Mouse (Mus musculus) heart, postnatal 0 days (tissue): ENCODE measurements around the gene Armc12. TPM values are rescaled to one million over a fixed set of nuclear protein-coding genes. Genes with fewer than 3 reads are reported as not detected.
A peak's percentile ranks its signal among the peaks of the same experiment; 100 is the strongest.

Source experiments
- ATAC-seq: fragments of 200-750 bp; cut with Nextera tagmentation; 2 replicates; pipeline ENCODE4 v1.8.0; 2017; ENCODE audit warnings: low read depth, moderate number of reproducible peaks, moderate library complexity; ENCODE audit not compliant: insufficient read depth
- DNase-seq: peaks from one replicate; pipeline ENCODE4 v3.0.0-alpha.2; 2016; ENCODE audit warnings: low spot score
- H3K27ac ChIP-seq: fragments of 300-500 bp; sonication (generic); 2 replicates; pipeline ENCODE4 v1.5.1; 2014; ENCODE audit warnings: low read depth, mild to moderate bottlenecking
- H3K27me3 ChIP-seq: fragments of 300-500 bp; sonication (generic); 2 replicates; pipeline ENCODE4 v1.6.1; 2014; ENCODE audit warnings: low read length, mixed read lengths; ENCODE audit not compliant: control insufficient read depth, insufficient read depth
- H3K36me3 ChIP-seq: fragments of 300-500 bp; sonication (generic); replicated peaks from 2 replicates; pipeline ENCODE4 v1.6.1; 2014; ENCODE audit warnings: low read length, mixed read lengths; ENCODE audit not compliant: control insufficient read depth, insufficient read depth
- H3K4me1 ChIP-seq: fragments of 300-500 bp; sonication (generic); 2 replicates; pipeline ENCODE4 v1.6.1; 2014; ENCODE audit warnings: antibody characterized with exemption; ENCODE audit not compliant: control insufficient read depth, insufficient read depth
- H3K4me2 ChIP-seq: fragments of 300-500 bp; sonication (generic); 2 replicates; pipeline ENCODE4 v1.6.1; 2014; ENCODE audit warnings: low read depth, mild to moderate bottlenecking, low read length, moderate library complexity
- H3K4me3 ChIP-seq: fragments of 300-500 bp; sonication (generic); 2 replicates; pipeline ENCODE4 v1.5.1; 2014; ENCODE audit warnings: low read depth, low read length
- H3K9ac ChIP-seq: fragments of 300-500 bp; sonication (generic); replicated peaks from 2 replicates; pipeline ENCODE4 v1.6.1; 2014; ENCODE audit warnings: low read depth, low read length, mixed read lengths
- H3K9me3 ChIP-seq: fragments of 300-500 bp; sonication (generic); replicated peaks from 2 replicates; pipeline ENCODE4 v1.6.1; 2016; ENCODE audit warnings: low read length; ENCODE audit not compliant: control insufficient read depth
- CTCF ChIP-seq: IDR thresholded peaks from 2 replicates; pipeline ENCODE4 v1.5.1; 2016; ENCODE audit warnings: antibody characterized with exemption, control low read depth, low read depth
- EP300 ChIP-seq: IDR thresholded peaks from 2 replicates; pipeline ENCODE4 v1.6.1; 2016; ENCODE audit warnings: antibody characterized with exemption, low read depth
- WGBS: fragments of 180-500 bp; shearing (Covaris S2); extraction: QIAGEN DNeasy Blood & Tissue Kit; methylation state at CpG from one replicate; pipeline ENCODE4 v1.1.7; 2014; 5-methylcytosine and 5-hydroxymethylcytosine counted together
- polyA plus RNA-seq: library from polyadenylated mRNA; unstranded; fragments of >200 nt; fragmentation: Nextera tagmentation; extraction: Ambion mirVana; gene quantifications from 2 replicates; pipeline ENCODE4 v1.2.1, GENCODE M21; 2015
- total RNA-seq: library from RNA; depleted of rRNA; stranded (reverse); fragments of >200 nt; gene quantifications from 2 replicates; pipeline ENCODE4 v1.2.3, GENCODE M21; 2014; ENCODE audit warnings: low replicate concordance

The Armc12 gene
- total and polyA plus RNA-seq, 2 experiments from 2014 or later = not detected

DNA sequence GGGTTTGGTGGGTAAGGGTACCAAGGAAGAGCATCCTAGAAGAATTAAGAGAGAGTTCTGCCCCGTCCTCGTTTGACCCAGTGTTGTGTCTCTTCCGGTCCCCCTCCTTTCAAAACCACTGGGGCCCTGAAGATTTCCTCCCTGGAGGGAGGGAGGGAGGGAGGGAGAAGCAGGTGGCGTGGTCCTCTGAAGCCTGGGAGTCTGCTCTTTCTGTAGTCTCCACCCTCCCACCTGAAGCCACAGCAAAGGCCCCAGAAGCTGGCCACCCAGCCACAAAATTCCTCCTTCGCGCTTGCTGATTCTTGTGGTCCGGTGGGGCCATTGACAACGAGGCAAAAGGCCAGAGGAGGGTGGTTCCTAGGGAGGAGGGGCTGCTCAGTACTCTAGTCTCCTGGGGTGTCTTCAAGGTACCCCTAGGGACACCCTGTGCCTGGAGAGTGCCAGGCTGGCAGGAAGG is 12.0 kb upstream of the Armc12 start:
- Histone ChIP-seq H3K27me3 (no peaks in the 10 kb centered on the region), H3K4me2 (peak overlapping the region; percentile 68), H3K4me3 (peak overlapping the region; percentile 48), H3K27ac (peak overlapping the region; percentile 93), H3K9ac (peak overlapping the region; percentile 57), H3K4me1 (peaks cover 31% of the 10 kb centered on the region), H3K36me3 (no peaks in the 10 kb centered on the region), H3K9me3 (no peaks in the 10 kb centered on the region)
- no peak for DNase-seq
- no peak for ATAC-seq
- WGBS = 32% methylated on average over 8 of the region's 8 CpGs
- TF ChIP-seq CTCF (no peak), EP300 (no peak)

DNA sequence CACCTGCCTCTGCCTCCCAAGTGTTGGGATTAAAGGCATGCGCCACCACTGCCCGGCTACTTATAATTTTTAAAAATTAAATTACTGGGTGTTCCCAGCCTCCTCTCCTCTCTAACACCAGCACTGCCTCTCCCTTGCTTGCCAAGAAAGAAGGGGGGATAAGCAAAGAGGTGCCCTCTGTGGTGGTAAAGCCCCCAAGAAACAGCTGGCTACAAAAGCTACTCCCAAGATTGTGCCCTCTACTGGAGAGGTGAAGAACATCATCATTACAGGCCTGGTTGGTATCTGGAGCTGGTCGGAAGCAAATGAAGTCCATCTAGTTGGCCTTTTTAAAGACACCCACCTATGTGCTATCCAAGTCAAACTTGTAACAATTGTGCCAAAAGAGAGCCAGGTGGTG is 10.8 kb upstream of the Armc12 start:
- Histone ChIP-seq H3K9ac (no peak overlapping the region), H3K27ac (no peak overlapping the region), H3K4me3 (no peak overlapping the region), H3K27me3 (no peaks in the 10 kb centered on the region), H3K9me3 (no peaks in the 10 kb centered on the region), H3K4me2 (no peak overlapping the region), H3K36me3 (no peaks in the 10 kb centered on the region), H3K4me1 (peaks cover 25% of the 10 kb centered on the region)
- no peak for ATAC-seq
- no peak for DNase-seq
- 84% methylated on average over 3 of the region's 3 CpGs for WGBS
- TF ChIP-seq CTCF (peak; percentile 51), EP300 (no peak)

DNA sequence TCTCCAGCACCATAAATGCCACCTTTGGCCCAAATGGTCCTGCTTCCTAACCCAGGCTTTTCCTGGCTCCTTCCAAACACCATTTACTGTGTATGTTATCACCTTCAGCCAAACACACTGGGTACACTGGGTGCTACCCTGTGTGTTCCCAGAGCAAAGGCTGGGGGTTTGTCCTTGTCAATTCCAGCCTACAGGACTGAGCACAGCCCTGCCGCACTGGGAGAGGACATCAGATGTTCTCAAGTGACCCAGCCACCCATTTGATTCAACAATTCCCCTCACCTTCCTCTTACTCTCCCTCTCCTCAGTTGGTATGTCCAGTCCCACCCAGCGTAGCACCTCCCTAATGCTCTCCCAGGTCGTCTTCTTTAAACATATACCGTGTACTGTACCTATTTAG is 10.0 kb upstream of the Armc12 start:
- H3K27ac ChIP-seq = no peak overlapping the region
- no peak overlapping the region for H3K4me2 ChIP-seq
- no peaks in the 10 kb centered on the region for H3K9me3 ChIP-seq
- no peak overlapping the region for H3K4me3 ChIP-seq
- 81% methylated on average over 4 of the region's 4 CpGs for WGBS
- no peaks in the 10 kb centered on the region for H3K36me3 ChIP-seq
- H3K27me3 ChIP-seq = no peaks in the 10 kb centered on the region
- DNase-seq (no peak), ATAC-seq (no peak)
- peaks cover 23% of the 10 kb centered on the region for H3K4me1 ChIP-seq
- TF ChIP-seq EP300 (no peak), CTCF (no peak)
- H3K9ac ChIP-seq = no peak overlapping the region

DNA sequence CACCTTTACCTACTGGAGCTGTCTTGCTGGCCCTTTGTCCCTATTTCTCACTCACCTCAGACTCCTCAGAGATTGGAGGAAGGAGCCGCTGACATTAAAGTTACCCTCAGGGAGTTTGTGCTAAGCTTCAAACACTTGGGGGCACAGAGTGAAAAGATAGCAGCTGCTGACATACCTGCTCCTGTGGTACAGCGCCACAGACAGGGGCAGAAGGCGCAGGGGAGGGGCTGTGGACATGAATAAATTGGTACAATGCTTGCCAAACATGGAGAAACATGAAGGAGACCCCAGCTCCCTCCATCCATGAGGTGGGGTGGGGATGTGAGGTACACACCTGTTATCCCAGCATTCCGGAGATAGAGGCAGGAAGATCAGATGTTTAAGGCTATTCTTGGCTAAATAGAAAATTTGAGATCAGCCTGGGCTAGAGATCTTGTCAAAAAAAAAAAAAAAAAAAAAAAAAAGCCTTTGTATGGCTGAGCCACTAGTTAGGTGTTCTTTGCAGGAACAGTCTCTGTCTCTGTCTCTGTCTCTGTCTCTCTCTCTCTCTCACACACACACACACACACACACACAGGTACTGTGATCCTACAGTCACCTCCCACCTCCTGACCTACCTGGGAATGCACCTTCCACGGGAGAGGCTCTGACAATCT is 9.4 kb upstream of the Armc12 start:
- no peaks in the 10 kb centered on the region for H3K27me3 ChIP-seq
- ATAC-seq = no peak
- H3K27ac ChIP-seq = 0 out of 2 replicates have a peak overlapping the region, but pooled peaks have one; percentile 3
- no peaks in the 10 kb centered on the region for H3K36me3 ChIP-seq
- no peaks in the 10 kb centered on the region for H3K9me3 ChIP-seq
- no peak overlapping the region for H3K4me3 ChIP-seq
- H3K4me2 ChIP-seq = no peak overlapping the region
- H3K4me1 ChIP-seq = peaks cover 17% of the 10 kb centered on the region
- DNase-seq = no peak
- TF ChIP-seq CTCF = no peak
- H3K9ac ChIP-seq = no peak overlapping the region
- WGBS = 64% methylated on average over 5 of the region's 5 CpGs

DNA sequence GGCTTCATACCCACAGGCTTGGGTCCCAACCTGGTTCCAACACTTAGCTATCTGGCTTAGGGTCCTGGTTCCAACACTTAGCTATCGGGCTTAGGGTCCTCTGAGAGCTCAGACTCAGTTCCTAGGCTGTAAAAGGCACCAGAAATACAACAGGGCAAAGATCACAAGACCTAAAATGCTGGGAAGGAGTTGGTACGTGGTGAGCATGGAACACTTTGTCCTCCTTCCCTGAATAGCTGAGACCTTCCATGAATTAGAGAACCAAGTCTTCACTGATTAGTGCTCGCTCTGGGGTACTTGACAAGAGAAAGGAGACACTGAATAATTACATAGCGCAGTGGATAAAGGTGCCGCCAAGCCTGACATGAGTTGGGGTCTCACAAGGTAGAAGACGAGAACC is 8.7 kb upstream of the Armc12 start:
- peak overlapping the region; percentile 67 for H3K4me3 ChIP-seq

More for the DNA sequence above, 8.7 kb upstream of the Armc12 start:
- DNase-seq (no peak), ATAC-seq (no peak)
- no peaks in the 10 kb centered on the region for H3K36me3 ChIP-seq
- H3K9ac ChIP-seq = no peak overlapping the region
- TF ChIP-seq EP300 (no peak), CTCF (no peak)
- peak overlapping the region; percentile 91 for H3K27ac ChIP-seq
- peaks cover 17% of the 10 kb centered on the region for H3K4me1 ChIP-seq
- WGBS = 32% methylated on average over 6 of the region's 6 CpGs
- no peaks in the 10 kb centered on the region for H3K27me3 ChIP-seq
- no peaks in the 10 kb centered on the region for H3K9me3 ChIP-seq
- peak overlapping the region; percentile 98 for H3K4me2 ChIP-seq
